Mouse (Mus musculus) gastrocnemius, postnatal 10 days (tissue): ENCODE results near the gene Col6a6. TPM values are rescaled to one million over a fixed set of nuclear protein-coding genes. Genes with fewer than 3 reads are reported as not detected.
A peak's percentile ranks its signal among the peaks of the same experiment; 100 is the strongest.
"Not testable (repeated sequence)": the region's sequence is repeated elsewhere in the genome, so short reads cannot be mapped to it uniquely, and the experiment has no call there.

Source experiments
- DNase-seq: peaks from one replicate; pipeline ENCODE4 v3.0.0; 2021; ENCODE audit warnings: mixed read lengths
- total RNA-seq, 2 experiments: library from RNA; stranded (reverse); gene quantifications; 2 replicates each; pipeline ENCODE4 v1.2.3; 2021

Gene Col6a6
- total RNA-seq, 2 experiments from 2014 or later = 32.5 to 45.0 TPM

DNA sequence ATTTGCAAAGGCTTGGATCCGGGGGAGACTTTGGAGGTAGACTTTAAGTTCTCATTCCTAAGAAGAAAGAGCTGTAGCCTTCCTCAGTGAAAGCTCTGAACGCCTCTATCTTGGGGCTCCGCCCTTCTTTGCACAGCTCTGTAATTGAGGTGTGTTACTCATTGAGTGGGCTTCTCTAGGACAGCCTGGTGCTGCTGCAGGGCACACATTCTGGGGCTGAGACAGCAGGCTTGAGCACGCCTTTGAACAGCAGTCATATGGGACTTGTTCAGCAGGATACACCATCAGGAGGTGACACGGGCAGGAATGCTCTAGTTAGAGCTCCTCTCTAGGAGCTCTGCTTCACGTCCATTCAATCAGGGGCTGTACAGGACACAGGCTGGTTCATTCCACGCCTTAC, 162.7 kb downstream of the Col6a6 start:
- no peak for DNase-seq

DNA sequence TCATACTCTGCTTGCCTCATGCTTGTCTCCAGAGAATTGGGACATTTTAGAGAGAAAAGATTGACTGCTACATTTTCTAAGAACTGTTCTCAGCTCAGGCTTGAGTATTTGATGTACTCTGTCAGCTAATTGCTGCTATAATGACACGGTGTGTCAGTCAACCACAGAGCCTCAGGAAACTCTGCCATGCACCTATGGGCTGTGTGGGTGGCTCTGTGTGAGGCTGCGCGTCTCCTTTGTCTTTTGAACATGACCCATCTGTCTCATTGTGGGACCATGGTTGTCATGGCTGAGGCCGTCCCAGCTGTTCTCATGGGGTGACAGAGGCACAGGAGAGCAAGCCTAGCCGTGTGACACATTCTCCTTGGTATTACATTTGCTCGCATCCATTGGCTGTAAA, 168.1 kb downstream of the Col6a6 start:
- DNase-seq = no peak

DNA sequence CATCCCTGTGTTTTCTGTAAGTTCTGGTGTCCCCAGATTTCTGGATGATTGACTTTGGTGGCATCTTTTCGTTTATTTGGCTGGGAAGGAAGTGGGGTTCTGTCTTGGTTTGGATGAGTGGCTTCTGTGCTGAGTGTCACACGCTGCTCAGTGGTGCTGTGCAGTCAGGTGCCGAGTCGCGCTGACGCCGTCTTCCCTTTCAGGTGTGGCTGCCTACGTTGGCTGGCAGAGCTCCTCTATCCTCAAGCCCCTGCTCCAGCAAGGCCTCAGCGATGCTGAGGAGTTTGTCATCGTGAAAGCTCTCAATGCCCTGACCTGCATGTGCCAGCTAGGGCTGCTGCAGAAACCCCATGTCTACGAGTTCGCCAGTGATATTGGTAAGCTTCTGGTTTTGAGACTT, 169.7 kb downstream of the Col6a6 start:
- DNase-seq = no peak

DNA sequence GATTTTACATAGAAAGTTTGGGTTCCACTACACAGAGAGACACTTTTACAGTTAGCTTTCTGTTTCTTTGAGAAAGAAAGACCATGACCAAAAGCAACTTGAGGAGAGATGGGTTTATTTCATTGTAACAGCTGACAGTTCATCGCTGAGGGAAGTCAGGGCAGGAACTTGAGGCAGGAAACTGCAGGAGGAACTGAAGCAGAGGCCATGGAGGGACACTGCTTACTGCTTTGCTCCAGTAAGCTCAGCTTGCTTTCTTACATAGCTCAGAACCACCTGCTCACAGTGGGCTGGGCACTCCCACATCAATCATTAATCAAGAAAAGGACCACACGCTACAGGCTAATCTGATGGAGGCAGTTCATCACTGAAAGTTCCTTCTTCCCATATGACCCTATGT, 171.8 kb downstream of the Col6a6 start:
- DNase-seq = no peak

DNA sequence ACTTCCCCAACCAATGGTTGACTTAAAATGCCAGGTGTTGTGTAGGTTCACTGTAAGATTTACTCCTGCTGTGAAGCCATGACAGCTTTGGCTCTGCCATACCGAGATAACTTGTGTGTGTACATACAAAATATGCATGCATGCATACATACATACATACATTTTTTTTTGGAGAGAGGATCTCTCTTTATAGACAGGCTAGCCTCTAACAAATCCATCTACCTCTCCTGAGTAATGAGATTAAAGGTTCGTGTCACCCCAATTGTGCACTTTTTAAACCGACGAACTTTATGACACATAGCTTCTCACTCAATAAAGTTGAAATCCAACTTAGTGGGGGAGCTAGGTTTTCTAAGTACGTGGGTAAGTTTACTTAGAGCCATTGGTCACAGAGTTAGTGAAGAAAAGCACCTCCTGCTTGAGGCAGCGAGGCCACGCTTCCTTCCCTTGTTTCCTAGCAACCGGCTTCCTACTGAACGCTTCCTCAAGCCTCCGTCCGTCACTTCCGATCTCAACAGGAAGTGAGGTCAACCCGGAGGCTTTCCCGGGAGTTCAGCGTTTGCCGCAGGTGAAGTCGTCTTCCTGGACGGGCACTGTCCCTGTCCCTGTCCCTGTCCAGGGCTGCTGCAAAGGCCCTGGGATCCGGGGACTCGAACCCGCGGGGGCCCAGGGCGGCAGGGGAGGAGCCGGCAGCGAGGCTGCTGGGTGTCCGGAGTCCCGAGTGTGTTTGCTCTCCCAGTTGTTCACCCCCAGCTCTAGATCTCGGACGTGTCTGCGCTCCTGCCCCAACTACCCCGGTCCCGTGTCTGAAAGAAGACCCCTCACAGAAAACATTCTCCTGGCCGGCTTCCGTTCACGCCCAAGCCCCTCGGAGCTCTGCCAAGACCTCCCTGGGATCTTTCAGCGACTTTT, 185.2 kb downstream of the Col6a6 start, which contains the start of gene Pik3r4:
Gene Pik3r4, plus strand, starts transcription at position 519 of the 912 bp plus-strand sequence.
- peak; percentile 64 for DNase-seq

DNA sequence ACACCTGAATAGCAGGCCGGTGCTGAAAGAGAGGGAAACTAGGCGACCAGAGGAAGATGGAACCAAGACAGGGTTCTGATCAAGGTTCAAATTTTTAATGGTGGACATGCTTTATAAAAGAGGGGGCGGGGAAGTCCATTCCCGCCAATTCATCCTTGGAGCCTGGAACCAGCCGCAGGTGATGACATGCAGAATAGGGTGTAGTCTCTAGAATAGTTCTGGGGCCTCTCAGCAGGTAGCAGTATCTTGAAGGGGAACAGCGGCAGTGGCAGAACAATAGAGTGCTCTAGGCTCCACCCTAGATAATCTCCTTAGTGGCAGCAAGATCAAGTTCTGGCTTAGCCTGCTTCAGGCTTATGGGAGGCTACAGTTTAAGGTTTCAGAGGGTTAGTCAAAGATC, 186.6 kb downstream of the Col6a6 start:
- DNase-seq = not testable (repeated sequence)

Other genes with a start within 250 kb of the Col6a6 start
- 10 to 100 TPM; 12.3 to 14.6 TPM for gene Pik3r4, start 185.2 kb downstream of the Col6a6 start, total RNA-seq
- gene Col6a5, start 132.5 kb upstream of the Col6a6 start, total RNA-seq = 1 to 10 TPM; 1.2 to 1.4 TPM